Mouse (Mus musculus) E14TG2a.4 (cell line): ENCODE results near the gene Ankfn1.

ENCODE experiments used
- CTCF ChIP-seq: conservative IDR thresholded peaks from 2 replicates; pipeline ENCODE4 v1.5.1; 2014; ENCODE audit warnings: low read length
- POU5F1 ChIP-seq: IDR thresholded peaks from 2 replicates; pipeline ENCODE4 v1.6.1; 2014; ENCODE audit warnings: low read length, borderline replicate concordance

DNA sequence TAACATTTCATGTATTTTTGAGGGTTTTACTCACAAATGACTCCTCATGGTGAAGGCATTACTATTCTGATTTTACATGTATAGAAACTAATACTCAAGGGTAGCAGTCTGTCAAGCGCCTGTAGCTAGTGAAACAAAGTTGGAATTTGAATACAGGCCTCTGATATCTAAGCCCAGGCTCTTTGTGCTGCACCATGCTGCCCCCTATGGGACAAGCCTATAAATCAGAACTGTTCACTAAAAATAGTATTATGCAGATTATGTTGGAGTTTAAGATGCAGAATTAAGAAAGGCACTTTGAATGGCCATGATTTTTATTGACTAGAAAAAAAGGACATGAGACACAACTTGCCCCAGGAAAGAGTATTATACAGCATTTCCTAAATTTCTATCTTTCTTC is 373.0 kb downstream of the Ankfn1 start:
- TF ChIP-seq CTCF = peak; percentile 17; the same call in 1 of the 2 replicates
- TF ChIP-seq POU5F1 = no peak
